Mouse (Mus musculus): Measurements from ENCODE around the gene Ankrd44. TPM values are rescaled to one million over a fixed set of nuclear protein-coding genes. Genes with fewer than 3 reads are reported as not detected.

Gene Ankrd44
- total RNA-seq, 1 experiment, result 10.2 TPM

DNA sequence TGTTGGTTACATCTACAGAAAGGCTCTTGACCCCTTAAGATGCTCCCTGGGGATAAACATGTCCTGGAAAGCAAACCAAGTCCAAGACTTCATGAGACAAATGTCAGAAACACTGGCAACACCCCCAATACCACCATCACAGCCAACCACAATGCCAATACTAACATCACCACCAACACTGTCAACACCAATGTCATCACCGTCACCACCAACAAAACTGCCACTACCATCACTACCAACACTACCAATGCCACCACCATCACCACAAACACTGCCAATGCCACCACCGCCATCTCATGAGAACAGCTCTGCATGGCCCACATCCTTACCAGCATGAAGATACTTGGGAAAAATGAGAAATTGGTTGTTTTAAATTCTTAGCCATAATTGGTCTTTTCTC is 67.3 kb downstream of the Ankrd44 start:
- Histone ChIP-seq H3K36me3 (ENCODE audit: control insufficient read depth, insufficient read depth, low read length, poor library complexity, severe bottlenecking) (no peaks in the 10 kb centered on the region), H3K4me3 (ENCODE audit: insufficient read depth in 1 of 2, low read depth in 1 of 2, low read length in 2 of 2, poor library complexity in 1 of 2, severe bottlenecking in 1 of 2) (no peak overlapping the region), H3K4me1 (ENCODE audit: control insufficient read depth in 2 of 2, insufficient read depth in 2 of 2, low read length in 2 of 2, poor library complexity in 1 of 2) (no peaks in the 10 kb centered on the region; a peak in 1 of 4 replicates), H3K27ac (ENCODE audit: insufficient read depth, low read depth, low read length, poor library complexity, severe bottlenecking) (no peak overlapping the region), H3K9me3 (ENCODE audit: control insufficient read depth, insufficient read depth, low read depth, low read length) (no peaks in the 10 kb centered on the region), H3K9ac (ENCODE audit: insufficient read depth, low read depth, low read length, poor library complexity, severe bottlenecking) (no peak overlapping the region)
- in situ Hi-C loops (cut with MboI; ENCODE audit: low sequenced_read_pairs in 2 of 2, unreplicated experiment in 2 of 2), result no loop called here
- DNase-seq (ENCODE audit: low read depth, low spot score), result no peak
- TF ChIP-seq ZC3H11A (IDR thresholded peaks at IDR 0.05; ENCODE audit: borderline replicate concordance, low read depth, low read length), result no peak
- no peak for TF ChIP-seq HCFC1 (IDR thresholded peaks at IDR 0.05; ENCODE audit: borderline replicate concordance, insufficient read depth, low read length)
- no peak for TF ChIP-seq ZNF384 (IDR thresholded peaks at IDR 0.05; ENCODE audit: low read depth, low read length)
- TF ChIP-seq MAFK (IDR thresholded peaks at IDR 0.05; ENCODE audit: insufficient read depth, low read depth, low read length), result no peak
- TF ChIP-seq CHD2 (IDR thresholded peaks at IDR 0.05; ENCODE audit: low read depth, low read length), result no peak

DNA sequence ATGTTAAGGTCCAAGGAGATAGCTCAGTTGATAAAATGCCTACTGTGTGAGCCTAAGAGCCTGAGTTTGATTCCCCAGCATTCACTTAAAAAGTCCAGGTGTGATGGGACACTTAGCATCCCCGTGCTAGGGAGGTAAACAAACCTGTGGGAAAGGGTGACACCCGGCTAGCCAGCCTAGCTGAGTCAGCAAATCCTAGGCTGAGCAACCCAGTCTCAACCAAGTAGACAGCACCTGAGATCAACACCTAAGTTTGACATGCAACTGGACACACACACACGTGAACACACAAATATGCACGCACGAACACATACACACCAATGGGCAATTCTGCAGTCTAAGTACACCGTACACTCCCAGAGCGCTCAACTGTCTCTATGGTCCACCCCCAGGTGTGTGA is 69.7 kb downstream of the Ankrd44 start:
- H3K9ac ChIP-seq (ENCODE audit: insufficient read depth, low read depth, low read length, poor library complexity, severe bottlenecking), result no peak overlapping the region
- H3K36me3 ChIP-seq (ENCODE audit: control insufficient read depth, insufficient read depth, low read length, poor library complexity, severe bottlenecking), result no peaks in the 10 kb centered on the region
- H3K4me1 ChIP-seq (ENCODE audit: control insufficient read depth in 2 of 2, insufficient read depth in 2 of 2, low read length in 2 of 2, poor library complexity in 1 of 2), result no peaks in the 10 kb centered on the region; a peak in 1 of 4 replicates
- no peak overlapping the region for H3K27ac ChIP-seq (ENCODE audit: insufficient read depth, low read depth, low read length, poor library complexity, severe bottlenecking)
- no peak for DNase-seq (ENCODE audit: low read depth, low spot score)
- no peak overlapping the region for H3K4me3 ChIP-seq (ENCODE audit: insufficient read depth in 1 of 2, low read depth in 1 of 2, low read length in 2 of 2, poor library complexity in 1 of 2, severe bottlenecking in 1 of 2)
- H3K9me3 ChIP-seq (ENCODE audit: control insufficient read depth, insufficient read depth, low read depth, low read length), result no peaks in the 10 kb centered on the region
- TF ChIP-seq ZNF384 (IDR thresholded peaks at IDR 0.05; ENCODE audit: low read depth, low read length) (no peak), MAFK (IDR thresholded peaks at IDR 0.05; ENCODE audit: insufficient read depth, low read depth, low read length) (peak; percentile 91), CHD2 (IDR thresholded peaks at IDR 0.05; ENCODE audit: low read depth, low read length) (no peak)
- in situ Hi-C loops (cut with MboI; ENCODE audit: low sequenced_read_pairs in 2 of 2, unreplicated experiment in 2 of 2), result no loop called here

DNA sequence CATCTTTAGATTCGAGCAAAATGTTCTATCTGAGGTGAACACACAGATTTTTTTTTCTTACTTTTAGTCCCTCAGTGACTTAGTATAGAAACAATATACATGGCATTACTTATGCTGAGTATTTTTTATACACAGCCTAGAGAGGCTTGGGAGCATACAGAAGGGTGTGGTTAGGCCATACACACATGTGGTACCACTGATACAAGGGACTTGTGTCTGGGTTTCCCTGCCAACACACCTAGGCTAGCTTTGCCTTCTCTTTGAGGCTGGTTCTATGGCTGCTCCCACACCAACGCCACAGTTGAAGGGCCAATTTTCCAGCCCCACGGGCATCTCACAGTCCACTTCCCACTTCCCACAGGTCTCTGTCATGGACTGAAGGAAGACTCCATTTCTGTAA is 70.2 kb downstream of the Ankrd44 start:
- no peaks in the 10 kb centered on the region; a peak in 1 of 4 replicates for H3K4me1 ChIP-seq (ENCODE audit: control insufficient read depth in 2 of 2, insufficient read depth in 2 of 2, low read length in 2 of 2, poor library complexity in 1 of 2)
- no peak overlapping the region for H3K4me3 ChIP-seq (ENCODE audit: insufficient read depth in 1 of 2, low read depth in 1 of 2, low read length in 2 of 2, poor library complexity in 1 of 2, severe bottlenecking in 1 of 2)
- no peak overlapping the region for H3K9ac ChIP-seq (ENCODE audit: insufficient read depth, low read depth, low read length, poor library complexity, severe bottlenecking)
- no peak for TF ChIP-seq MAFK (IDR thresholded peaks at IDR 0.05; ENCODE audit: insufficient read depth, low read depth, low read length)
- TF ChIP-seq CHD2 (IDR thresholded peaks at IDR 0.05; ENCODE audit: low read depth, low read length), result no peak
- no peak for TF ChIP-seq ZNF384 (IDR thresholded peaks at IDR 0.05; ENCODE audit: low read depth, low read length)
- TF ChIP-seq ZC3H11A (IDR thresholded peaks at IDR 0.05; ENCODE audit: borderline replicate concordance, low read depth, low read length), result no peak
- TF ChIP-seq HCFC1 (IDR thresholded peaks at IDR 0.05; ENCODE audit: borderline replicate concordance, insufficient read depth, low read length), result no peak
- no peaks in the 10 kb centered on the region for H3K36me3 ChIP-seq (ENCODE audit: control insufficient read depth, insufficient read depth, low read length, poor library complexity, severe bottlenecking)
- DNase-seq (ENCODE audit: low read depth, low spot score), result no peak
- H3K27ac ChIP-seq (ENCODE audit: insufficient read depth, low read depth, low read length, poor library complexity, severe bottlenecking), result no peak overlapping the region
- no peaks in the 10 kb centered on the region for H3K9me3 ChIP-seq (ENCODE audit: control insufficient read depth, insufficient read depth, low read depth, low read length)
- in situ Hi-C loops (cut with MboI; ENCODE audit: low sequenced_read_pairs in 2 of 2, unreplicated experiment in 2 of 2), result no loop called here

DNA sequence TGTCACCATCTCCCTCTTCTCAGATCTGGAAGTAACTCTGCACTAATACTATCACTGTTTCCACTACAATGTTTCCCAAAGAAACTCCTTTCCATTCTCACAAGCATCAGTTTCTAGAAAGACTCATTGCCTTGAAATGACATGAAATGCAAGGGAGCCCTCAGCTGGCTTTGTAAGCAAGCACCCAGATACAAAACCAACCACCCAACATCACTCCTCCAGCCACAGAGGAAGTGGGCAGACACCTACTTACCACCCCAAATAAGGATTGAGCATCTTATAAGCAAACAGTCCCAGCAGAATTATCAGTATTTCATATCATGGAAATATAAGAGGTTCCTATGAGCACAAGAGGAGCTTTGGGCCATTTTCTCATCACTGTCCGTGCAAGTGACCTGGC is 71.8 kb downstream of the Ankrd44 start:
- Histone ChIP-seq H3K9me3 (ENCODE audit: control insufficient read depth, insufficient read depth, low read depth, low read length) (no peaks in the 10 kb centered on the region), H3K4me1 (ENCODE audit: control insufficient read depth in 2 of 2, insufficient read depth in 2 of 2, low read length in 2 of 2, poor library complexity in 1 of 2) (peaks cover 2 to 4% of the 10 kb centered on the region in 2 experiments; a peak in 3 of 4 replicates), H3K36me3 (ENCODE audit: control insufficient read depth, insufficient read depth, low read length, poor library complexity, severe bottlenecking) (no peaks in the 10 kb centered on the region), H3K27ac (ENCODE audit: insufficient read depth, low read depth, low read length, poor library complexity, severe bottlenecking) (no peak overlapping the region), H3K4me3 (ENCODE audit: insufficient read depth in 1 of 2, low read depth in 1 of 2, low read length in 2 of 2, poor library complexity in 1 of 2, severe bottlenecking in 1 of 2) (no peak overlapping the region), H3K9ac (ENCODE audit: insufficient read depth, low read depth, low read length, poor library complexity, severe bottlenecking) (no peak overlapping the region)
- in situ Hi-C loops (cut with MboI; ENCODE audit: low sequenced_read_pairs in 2 of 2, unreplicated experiment in 2 of 2), result no loop called here
- TF ChIP-seq ZC3H11A (IDR thresholded peaks at IDR 0.05; ENCODE audit: borderline replicate concordance, low read depth, low read length) (no peak), ZNF384 (IDR thresholded peaks at IDR 0.05; ENCODE audit: low read depth, low read length) (no peak), MAFK (IDR thresholded peaks at IDR 0.05; ENCODE audit: insufficient read depth, low read depth, low read length) (no peak), CHD2 (IDR thresholded peaks at IDR 0.05; ENCODE audit: low read depth, low read length) (no peak), HCFC1 (IDR thresholded peaks at IDR 0.05; ENCODE audit: borderline replicate concordance, insufficient read depth, low read length) (no peak)
- DNase-seq (ENCODE audit: low read depth, low spot score), result no peak

Data from ES-E14 (cell line).